Mouse (Mus musculus): ENCODE data around the gene Mttp.

DNA sequence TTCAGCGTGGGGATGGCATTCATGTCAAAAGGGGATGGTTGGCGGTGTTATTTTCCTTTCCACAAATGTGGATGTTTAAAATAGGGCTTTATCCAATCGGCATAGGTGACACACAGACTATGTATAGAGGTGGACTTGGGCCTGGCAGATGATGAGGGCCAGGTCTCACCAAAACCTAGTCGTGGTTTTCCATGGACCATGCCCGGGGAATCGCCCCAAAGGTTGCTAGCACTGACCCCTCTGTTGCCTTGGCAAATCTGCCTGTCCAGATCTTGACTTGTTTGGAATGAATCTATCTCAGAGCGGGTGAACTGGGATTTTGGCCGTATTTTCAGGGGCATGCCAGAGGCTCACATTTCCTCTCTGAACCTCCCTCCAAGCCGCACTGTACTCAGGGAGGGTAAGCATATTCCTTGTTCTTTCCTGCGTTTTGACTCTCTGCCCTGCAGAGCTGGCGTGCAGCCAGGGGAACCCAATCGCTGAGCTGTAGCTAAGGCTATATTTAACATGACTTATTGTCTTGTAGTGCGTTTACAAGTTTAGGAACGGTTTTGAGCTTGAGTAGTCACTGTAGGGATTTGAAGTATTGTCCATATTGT, 80.9 kb downstream of the Mttp start:
- TF ChIP-seq POLR2A (IDR thresholded peaks at IDR 0.05; ENCODE audit: low read depth, low read length) (no peak), CTCF (IDR thresholded peaks at IDR 0.05; ENCODE audit: extremely low read depth, insufficient read depth, insufficient read length, insufficient replicate concordance) (no peak)
